Mouse (Mus musculus) urinary bladder, adult 2 months (tissue): Measurements from ENCODE around the gene Prr5. TPM values are rescaled to one million over a fixed set of nuclear protein-coding genes. Genes with fewer than 3 reads are reported as not detected.

Experiments
- DNase-seq: peaks from one replicate; pipeline ENCODE4 v3.0.0; 2022; ENCODE audit warnings: low spot score
- polyA plus RNA-seq: library from polyadenylated mRNA; depleted of rRNA; stranded (reverse); fragments of >200 nt; gene quantifications from 2 replicates; pipeline ENCODE4 v1.2.3, GENCODE M21; 2012; rRNA removed

The Prr5 gene
- polyA plus RNA-seq = 9.1 and 9.4 TPM in 2 replicates

- no peak for DNase-seq
Observed at GRCm38 (mm10) chr15:84668938-84669747, at the start of gene Prr5. Gene Prr5, plus strand, starts transcription at chr15:84669620.

DNA sequence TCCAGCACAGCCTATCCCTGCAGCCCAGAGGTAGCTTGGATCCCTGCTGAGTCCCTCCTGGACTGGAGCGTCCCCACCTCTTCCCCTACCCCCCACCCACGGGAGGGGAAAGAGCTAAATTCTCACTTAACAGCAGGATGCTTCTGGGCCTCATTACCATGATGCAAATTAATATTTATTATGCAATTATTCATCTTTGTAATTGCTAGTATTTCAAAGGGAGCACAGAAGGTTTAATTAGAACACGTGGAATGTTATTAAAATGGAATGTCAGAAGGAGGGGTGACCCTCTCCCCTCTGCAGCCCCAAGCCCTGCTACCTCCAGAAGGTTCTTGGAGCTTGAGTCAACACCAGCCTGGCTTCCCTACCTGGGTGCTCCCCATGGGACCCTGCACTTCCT, 49.4 kb upstream of the Prr5 start:
- DNase-seq = no peak

- no peak for DNase-seq
Observed at GRCm38 (mm10) chr15:84621722-84622428, 47.5 kb upstream of the Prr5 start.

GRCm38 (mm10) chr15:84624870-84625269, 44.5 kb upstream of the Prr5 start:
- DNase-seq = no peak

DNA sequence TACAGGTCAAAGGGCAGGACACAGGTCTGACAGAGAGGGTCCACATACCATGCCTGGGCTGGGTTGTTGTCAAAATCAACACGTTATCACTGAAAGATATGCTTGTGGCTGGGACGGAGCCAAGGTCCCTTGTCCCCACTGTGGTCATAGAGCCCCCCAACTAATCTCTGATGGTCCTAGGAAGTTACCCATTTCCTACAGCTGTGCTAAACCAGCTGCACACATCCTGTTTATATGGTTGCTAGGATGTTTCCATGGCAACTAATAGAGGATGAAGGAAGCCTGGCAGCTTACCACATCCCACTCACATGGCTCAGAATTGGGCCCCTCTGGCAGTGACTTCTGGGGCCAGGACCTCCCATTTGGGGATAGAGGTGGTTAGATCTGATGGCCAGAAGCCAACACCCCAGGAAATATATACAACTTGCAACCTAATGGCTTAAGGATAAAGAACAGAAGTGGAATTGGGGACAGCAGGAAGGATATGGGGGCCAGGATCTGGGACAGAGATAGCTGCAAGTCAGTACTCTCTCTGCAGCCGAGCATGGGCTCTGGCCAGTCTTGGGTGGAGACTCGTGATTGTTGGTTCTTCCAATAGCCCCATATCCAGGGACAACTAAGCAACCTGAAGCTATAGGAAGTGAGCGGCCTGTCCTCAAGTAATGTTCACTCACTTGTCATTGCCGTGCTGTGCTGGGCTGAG, 43.6 kb upstream of the Prr5 start:
- DNase-seq = no peak

GRCm38 (mm10) chr15:84627308-84627707, 42.1 kb upstream of the Prr5 start:
- DNase-seq = no peak

- DNase-seq = no peak
Observed at GRCm38 (mm10) chr15:84629680-84630079, 39.7 kb upstream of the Prr5 start.

GRCm38 (mm10) chr15:84631560-84631959, 37.9 kb upstream of the Prr5 start:
- peak; percentile 60 for DNase-seq

GRCm38 (mm10) chr15:84634361-84634760, 35.1 kb upstream of the Prr5 start:
- DNase-seq = no peak

GRCm38 (mm10) chr15:84638405-84638804, 31.0 kb upstream of the Prr5 start:
- DNase-seq = no peak

GRCm38 (mm10) chr15:84639072-84639450, 30.4 kb upstream of the Prr5 start:
- DNase-seq = no peak

GRCm38 (mm10) chr15:84639451-84640136, 29.8 kb upstream of the Prr5 start:
- DNase-seq = no peak

GRCm38 (mm10) chr15:84640722-84641121, 28.7 kb upstream of the Prr5 start:
- DNase-seq = no peak

DNA sequence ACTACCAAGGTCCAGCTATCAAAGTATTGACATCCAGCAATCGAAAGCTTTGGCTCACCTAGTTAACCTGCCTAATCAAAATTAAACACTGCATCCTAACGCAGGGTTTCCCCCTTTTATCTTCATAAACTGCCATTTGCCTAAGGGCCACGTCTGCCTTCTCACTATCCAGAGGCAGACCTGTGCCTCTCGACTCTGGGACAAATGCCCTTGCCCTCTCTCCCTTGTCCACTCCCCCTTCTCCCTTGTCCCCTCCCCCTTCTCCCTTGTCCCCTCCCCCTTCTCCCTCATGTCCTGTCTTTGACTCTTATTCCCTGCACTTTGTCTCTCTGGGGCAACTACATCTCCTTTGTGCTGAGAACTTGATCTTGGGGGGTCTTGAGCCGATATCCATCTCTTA, 28.3 kb upstream of the Prr5 start:
- no peak for DNase-seq

- DNase-seq = no peak
Observed at GRCm38 (mm10) chr15:84641948-84642347, 27.5 kb upstream of the Prr5 start.

- DNase-seq = no peak
Observed at GRCm38 (mm10) chr15:84643178-84643577, 26.2 kb upstream of the Prr5 start.

DNA sequence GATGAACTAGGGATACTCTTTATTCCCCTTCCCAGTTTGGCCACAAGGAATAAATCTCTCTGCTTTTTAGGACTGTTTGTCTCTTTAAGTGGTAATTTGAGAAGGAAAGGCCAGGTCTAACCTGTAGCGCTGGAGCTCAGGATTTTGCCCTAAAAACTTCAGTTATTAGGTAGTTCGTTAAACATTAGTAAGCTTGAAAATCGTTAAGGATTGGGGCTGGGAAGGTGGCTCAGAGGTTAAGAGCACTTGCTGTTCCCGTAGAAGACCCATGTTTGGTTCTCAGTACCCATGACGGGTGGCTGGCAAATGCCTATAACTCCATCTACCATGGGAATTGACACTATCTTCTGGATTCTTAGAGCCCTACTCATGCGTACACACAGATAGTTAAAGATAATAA, 17.9 kb upstream of the Prr5 start:
- no peak for DNase-seq

DNA sequence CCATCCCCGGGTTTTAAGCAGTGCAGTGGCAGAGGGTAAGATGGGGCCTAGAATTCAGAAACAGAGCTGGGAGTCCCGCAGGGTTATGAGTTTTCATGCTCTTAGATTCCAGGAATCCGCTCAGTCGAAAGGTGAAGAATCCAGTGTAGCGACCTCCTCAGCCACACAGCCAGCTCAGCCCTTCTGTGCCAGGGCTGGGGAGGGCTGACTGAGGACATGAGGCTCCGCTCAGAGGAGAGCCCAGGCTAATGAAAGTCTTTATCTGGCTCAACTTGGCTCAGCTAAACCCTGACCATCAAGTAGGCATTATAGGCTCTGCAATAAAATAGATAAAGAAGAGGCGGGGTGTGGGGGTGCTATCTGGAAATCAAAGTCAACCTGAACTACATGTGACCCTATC, 16.3 kb upstream of the Prr5 start:
- no peak for DNase-seq

GRCm38 (mm10) chr15:84653979-84654966, 15.1 kb upstream of the Prr5 start:
- DNase-seq = no peak

DNA sequence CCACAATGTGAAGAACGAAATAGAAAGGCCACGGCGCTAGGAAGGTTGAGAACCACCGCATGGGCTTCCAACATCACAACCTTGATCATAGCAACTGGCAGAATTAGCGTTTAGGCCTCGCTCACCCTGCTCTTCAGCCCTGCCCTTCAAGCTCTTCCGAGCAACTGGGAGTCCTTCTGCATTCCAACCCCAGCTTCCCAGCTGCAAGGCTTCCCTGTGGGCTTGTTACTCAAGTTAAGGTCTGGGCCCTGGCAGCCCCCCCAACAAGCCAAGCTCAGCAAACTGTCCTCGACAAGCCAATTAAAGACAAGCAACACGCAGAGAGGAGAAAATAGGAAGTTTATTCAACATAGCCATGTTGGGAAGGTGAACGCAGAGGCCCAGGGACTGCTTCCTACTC, 14.4 kb upstream of the Prr5 start:
- no peak for DNase-seq

DNA sequence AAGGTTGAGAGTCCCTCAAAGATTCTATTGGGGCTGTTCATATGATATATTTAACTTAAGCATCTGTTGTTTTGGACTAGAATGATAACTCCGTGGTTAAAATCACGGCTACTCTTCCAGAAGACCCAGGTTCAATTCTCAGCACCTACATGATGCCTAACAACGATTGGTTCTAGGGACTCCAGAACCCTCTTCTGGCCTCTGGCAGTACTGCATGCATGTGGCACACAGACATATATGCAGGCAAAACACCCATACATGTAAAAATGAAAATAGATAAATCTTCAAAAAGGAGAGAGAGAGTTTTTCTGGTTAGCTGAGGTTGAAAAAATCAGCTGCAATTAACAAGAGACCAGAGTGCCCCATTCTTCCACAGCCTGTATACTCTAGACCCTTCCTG, 12.7 kb upstream of the Prr5 start:
- DNase-seq = no peak
